Mouse (Mus musculus) left cerebral cortex, postnatal 4 days (tissue): ENCODE results near the gene Nudt19. TPM values are rescaled to one million over a fixed set of nuclear protein-coding genes. Genes with fewer than 3 reads are reported as not detected.
"Not testable (repeated sequence)": the region's sequence is repeated elsewhere in the genome, so short reads cannot be mapped to it uniquely, and the experiment has no call there.

Experiments used
- DNase-seq: peaks from one replicate; pipeline ENCODE4 v3.0.0-alpha.2; 2022
- intact Hi-C: fragments of 180-260 bp; cut with DNase I; formaldehyde crosslinking; loops from one replicate; pipeline ENCODE4 v1.15.1; 2025
- total RNA-seq, 2 experiments: library from RNA; stranded (reverse); gene quantifications; 2 replicates each; pipeline ENCODE4 v1.2.3; 2021

Nudt19 gene
- 10 to 100 TPM; 59.2 to 60.1 TPM for total RNA-seq

DNA sequence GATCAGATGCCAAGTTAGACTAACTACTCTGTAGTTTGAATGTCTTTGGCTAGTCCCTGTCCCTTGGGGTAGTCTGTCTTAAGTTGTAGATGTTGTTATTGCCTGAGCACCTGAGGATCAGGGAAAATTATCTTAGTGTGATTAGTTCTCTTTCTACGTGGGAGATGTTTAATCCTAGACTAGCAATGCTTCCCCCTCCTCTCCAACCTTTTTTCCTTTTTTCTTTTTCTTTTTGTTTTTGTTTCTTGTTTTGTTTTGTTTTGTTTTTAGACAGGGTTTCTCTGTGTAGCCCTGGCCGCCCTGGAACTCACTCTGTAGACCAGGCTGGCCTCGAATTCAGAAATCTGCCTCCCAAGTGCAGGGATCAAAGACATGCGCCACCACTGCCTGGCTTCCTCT is at the start of gene Nudt19:
TSS of gene Nudt19 (minus strand) at position 100 of the 399 bp plus-strand sequence.
- no peak for DNase-seq
- intact Hi-C loops = loop anchor here (10.0 kb wide), 1 partner anchor 79 kb away; no protein-coding TSS in a partner anchor

DNA sequence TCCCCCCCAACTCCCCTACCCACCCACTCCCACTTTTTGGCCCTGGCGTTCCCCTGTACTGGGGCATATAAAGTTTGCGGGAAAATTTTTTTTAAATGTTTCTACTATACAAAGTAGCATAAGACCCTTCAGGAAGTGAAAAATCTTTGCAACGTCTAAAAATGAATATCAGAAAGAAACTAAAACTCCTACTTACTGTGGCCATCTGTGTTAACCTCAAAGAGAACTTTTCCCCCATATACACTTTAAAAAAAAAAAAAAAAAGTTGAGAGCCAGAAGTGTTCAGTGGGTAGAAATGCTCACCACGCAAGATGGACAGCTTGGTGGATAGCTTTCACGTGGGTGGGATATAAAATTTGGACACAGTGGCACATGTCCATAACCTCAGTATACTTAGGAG is 46.7 kb upstream of the Nudt19 start:
- no peak for DNase-seq
- intact Hi-C loops = no loop called here

DNA sequence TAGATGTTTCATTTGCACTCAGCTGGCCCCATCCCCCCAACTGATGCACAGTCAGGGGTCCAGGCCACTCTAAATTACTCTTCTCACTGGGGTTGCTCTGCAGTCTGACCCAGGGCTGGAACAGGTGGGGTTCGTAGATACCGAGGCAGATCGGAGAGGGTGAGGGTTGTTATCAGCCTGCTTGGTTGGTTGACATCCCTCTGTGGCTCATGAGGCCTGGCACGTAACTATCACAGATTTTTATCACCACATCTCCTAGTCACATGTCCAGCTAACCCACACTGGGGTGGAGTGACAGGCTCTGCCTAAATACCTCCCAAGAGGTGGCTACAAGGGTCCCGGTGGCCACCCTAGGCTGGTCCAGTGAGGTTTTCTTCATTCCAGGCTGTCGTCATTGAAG is 45.0 kb upstream of the Nudt19 start:
- no peak for DNase-seq
- intact Hi-C loops = no loop called here

DNA sequence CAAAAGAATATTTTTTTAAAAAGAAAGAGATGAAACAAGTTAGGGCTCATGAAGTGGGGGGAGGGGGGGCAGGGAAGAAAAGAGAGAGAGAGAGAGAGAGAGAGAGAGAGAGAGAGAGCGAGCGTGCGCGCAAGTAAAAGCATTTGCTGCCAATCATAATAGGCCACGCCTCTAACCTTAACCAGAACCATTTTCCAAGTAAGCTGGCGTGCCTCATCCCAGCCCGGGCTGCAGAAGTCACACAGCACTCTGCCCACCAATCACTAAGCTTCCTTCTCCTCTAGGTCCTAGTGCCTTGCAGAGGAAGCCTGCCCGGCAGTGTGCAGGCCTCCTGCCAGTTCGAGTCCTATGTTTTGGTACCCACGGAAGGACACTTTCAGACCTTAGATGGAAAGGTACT is 43.9 kb upstream of the Nudt19 start:
- DNase-seq = no peak
- intact Hi-C loops = no loop called here

DNA sequence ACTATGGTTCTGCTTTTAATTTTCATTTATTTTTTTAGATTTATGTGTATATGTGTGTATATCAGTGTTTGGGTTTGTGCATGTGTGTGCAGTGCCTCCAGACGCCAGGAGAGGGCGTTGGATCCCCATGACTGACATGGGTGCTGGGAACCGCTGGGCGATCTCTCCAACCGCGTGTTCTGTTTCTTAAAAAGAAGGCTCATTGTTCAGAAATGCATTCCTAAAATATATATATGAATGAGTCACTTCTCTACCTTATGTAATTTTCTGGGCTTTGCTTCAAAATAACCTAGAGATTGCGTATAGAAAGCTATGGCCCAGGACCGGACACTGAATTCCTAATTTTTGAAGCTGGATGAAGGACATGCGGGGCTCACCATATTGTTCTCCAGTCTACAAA is 43.4 kb upstream of the Nudt19 start:
- intact Hi-C loops = no loop called here
- DNase-seq = no peak

DNA sequence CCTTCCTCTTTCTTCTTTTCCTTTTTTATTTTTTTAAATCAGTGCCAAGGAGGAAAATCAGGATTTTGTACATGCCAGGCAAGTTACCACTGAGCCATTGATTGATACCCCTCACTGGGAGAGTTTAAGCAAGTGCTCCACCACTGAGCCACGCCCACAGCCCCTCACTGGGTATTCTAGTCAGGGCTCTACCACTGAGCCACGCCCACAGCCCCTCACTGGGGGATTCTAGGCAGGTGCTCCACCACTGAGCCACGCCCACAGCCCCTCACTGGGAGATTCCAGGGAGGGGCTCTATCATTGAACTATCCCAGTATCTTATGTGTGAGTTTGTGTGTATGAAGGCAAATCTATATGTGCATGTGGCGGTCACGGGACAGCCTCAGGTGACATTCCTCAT is 38.2 kb upstream of the Nudt19 start:
- no peak for DNase-seq
- intact Hi-C loops = no loop called here

DNA sequence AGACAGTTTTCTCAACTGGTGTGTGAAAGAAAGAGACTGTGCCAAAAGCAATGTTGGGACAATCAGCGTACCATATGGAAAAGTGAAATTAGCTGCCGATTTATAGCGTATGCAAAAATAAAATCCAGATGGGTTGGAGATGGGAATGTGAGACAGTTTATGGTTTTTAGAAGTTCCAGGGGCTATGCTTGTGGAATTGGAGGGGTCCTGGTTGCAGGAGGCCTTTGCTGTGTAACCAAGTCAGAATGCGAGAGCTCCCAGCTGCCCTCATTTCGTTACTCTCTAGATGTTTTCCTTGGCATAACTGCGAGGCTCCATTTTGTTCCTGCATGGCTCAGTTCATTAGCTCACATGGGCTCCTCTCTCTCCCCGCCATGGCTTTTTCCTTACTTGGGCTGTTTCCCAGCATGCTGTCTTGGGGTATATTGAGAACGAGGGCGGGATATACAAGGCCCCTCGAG is 34.7 kb upstream of the Nudt19 start:
- intact Hi-C loops = no loop called here
- DNase-seq = no peak

DNA sequence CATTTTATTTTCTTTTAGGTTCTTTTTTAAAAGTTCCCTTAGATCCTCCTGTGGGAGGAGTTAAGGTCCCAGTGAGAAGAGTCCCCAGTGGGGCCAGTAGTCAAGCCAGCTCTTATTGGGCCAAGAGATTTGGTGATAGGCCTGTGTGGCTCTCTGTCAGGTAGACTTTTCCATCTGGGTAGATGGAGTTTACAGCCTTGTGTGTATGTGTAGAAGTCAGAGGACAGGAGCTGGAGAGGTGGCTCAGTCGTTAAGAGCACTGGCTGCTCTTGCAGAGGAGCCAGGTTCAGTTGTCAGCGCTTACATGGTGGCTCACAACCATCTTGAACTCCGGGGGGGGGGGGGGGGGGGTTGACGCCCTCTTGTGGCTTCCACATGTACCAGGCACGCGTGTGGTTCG is 33.4 kb upstream of the Nudt19 start:
- intact Hi-C loops = no loop called here
- DNase-seq = no peak

DNA sequence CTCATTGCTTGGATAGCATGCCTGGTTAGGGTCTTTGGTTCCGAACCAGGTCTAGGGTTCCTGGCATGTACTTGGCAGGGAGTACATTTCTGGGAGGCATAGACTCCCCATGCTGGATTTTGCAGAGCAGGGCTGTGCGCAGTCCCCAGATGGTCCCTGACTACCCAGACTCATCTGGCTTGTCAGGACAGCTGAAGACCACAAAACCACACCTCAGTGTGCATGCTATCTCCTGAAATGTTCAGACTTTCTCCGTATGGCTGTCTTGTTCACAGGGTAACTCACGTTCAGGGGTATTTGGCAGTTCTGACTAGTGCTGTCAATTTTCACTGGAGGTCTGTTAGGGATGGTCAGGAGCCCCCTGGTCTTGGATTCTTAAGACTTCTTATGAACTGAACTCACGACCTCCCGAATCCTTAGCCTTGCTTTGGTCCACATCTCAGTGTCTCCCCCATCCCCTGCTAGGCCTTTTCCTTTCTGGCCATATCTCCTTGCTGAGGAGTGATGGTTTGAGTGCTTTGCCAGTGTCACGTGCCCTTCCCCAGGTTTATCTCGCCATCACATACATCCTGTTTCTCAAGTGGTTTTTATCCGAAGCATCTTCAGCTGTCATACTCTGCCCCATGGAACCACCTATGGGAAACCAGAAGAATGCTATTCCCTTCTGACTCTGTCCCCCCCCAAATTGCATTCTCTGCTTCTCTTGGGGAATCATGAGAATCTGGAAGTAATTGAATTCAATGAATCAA is 32.8 kb upstream of the Nudt19 start:
- no peak for DNase-seq
- intact Hi-C loops = no loop called here

DNA sequence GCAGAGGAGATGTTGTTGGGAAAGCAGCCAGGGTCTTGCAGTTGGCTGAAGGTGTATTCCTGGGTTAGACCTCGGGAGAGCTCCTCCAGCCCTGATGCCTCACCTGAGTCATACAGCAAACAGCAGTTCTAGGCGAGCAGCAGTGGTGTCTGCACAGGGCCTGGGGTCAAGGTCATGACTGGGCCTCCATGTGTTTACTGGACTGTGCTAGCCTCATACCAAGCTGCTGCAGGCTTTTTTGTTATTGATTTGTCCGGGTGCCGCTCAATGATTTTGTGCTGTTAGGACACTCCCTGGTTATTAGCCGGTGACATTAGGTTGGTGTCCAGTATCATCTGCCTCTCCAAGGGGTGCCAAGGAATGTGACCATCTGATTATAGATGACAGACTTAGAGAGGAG is 31.6 kb upstream of the Nudt19 start:
- no peak for DNase-seq
- intact Hi-C loops = no loop called here

DNA sequence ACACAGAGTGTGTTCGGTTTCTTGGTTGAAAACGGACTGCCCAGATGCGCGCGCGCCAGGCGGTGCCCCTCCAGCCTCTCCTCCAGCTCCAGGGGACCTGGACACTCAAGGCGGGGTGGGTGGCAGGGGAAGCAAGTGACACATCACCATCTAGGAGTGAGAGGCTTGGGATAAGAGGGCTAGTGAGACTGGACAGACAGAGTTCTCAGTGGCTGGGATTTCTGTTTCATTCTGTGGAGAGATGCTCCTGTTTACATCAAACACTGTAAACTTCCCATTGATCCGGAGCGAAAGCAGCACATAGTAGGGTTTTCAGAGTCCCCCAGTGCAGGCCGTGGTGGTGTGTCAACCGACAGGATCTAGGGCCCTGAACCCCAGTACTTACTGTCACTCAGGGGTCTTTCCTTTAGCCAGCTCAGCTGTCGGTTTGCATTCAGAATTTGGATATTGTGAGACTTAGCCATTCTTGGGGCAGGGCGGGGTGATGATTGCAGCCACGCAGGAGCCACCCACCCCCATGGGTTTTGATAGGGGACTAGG is 30.9 kb upstream of the Nudt19 start:
- no peak for DNase-seq
- intact Hi-C loops = no loop called here

DNA sequence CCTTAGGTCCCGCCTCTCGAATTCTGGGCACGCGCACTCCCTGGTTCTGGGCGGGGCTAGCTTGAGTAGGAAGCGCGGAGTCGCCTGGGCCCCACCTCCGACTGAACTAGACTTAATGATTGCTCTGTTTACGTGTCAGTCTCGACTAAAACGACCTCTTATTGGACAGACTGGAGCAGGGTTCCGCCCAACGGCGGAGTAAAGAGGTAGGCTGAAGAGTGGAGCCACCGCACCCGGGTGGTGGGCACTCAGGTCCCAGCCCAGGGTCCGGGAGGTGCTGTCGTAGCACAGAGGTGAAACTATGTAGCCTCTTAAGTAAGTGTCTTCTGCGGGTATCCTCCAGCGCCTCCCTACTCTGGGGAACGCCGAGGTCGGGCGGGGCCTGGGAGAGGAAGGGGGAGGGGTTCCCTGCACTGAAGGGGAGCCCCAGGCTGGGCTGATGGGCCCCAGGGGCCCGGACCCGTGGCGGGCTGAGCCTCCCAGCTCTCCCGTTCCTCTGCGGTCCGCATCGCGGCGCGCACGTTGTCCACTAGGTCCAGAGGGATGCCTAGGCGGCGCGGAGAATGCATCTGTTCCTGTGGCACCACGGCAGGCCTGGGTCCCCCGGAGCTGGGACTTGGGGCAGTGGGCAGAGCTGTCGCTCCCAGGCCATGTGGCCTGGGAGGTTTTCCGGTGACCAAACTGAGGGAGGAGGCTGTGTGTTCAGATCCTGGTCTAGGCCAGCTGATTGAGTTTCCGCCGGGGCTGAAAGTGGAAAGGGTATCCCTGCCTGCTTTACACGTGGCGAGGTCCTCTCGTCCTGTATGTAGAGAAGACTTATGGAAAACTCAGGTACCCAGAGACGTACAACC is 30.2 kb upstream of the Nudt19 start, which contains the start of gene Ankrd27:
TSS of gene Ankrd27 (plus strand) at position 190 of the 851 bp plus-strand sequence.
- intact Hi-C loops = no loop called here
- peak; percentile 95 for DNase-seq

DNA sequence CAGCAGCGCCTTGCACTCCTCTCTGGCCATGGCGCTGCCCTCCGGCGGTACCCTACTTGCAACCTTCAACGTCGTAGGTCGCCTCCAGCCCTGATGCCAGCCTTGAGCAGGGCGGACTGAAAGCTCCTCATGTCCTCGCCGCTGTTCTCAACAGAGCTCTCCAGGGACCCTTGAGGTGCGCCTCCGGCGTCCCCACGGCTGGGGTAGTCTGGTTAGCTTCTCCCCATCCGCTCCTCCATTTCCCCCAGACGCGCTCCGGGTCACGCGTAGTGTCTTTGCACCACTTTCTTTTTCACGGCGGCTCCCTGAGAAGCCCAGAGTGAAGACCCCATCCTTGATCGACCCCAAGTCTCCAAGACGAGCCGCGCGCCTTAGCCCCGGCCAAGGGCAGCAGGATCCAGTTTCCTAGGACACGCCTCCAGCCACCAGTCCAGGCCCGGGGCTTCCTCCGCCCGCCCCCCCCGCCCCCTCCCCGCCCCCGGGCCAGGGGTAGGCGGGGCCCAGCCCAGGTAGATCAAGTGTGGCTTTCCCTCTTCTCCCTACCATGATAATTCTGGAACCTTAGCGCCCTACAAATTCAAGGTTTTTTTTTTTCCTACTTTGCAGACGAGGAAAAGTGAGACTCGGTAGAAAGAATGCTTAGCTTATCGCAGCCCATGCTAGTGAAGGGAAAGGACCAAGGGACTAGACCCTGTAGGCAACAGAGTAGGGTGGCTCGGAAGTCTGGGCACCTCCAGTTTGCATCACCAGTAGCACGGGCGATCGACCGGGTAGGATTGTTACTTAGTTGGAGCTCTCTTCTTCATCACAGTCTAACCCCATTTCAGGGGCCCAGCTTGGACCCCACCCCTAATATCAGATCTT is 29.3 kb upstream of the Nudt19 start, which contains the start of gene Rgs9bp:
TSS of gene Rgs9bp (minus strand) at position 392 of the 864 bp plus-strand sequence.
- intact Hi-C loops = no loop called here

DNA sequence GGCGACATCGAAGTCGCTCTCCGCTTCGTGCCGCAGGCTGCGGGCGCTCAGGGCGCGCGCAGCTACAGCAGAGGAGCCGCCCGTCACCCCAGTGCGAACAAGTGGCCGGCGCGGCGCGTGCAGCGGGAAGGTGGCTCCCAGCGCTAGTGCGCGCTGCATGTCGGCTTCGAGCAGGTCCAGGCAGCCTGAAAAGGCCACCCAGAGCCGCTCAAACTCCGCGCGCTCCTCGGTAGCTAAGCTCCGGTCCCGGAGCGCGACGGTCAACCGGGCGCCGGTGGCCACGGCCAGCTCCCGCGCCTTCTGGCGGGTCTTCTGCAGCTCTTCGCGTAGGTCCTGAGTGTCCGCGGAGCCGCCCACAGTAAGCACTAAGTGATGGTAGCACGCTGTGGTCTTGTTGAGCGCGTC is 28.7 kb upstream of the Nudt19 start:
- intact Hi-C loops = no loop called here
- no peak for DNase-seq

More for the DNA sequence above, 29.3 kb upstream of the Nudt19 start, which contains the start of gene Rgs9bp:
- peak; percentile 49 for DNase-seq

DNA sequence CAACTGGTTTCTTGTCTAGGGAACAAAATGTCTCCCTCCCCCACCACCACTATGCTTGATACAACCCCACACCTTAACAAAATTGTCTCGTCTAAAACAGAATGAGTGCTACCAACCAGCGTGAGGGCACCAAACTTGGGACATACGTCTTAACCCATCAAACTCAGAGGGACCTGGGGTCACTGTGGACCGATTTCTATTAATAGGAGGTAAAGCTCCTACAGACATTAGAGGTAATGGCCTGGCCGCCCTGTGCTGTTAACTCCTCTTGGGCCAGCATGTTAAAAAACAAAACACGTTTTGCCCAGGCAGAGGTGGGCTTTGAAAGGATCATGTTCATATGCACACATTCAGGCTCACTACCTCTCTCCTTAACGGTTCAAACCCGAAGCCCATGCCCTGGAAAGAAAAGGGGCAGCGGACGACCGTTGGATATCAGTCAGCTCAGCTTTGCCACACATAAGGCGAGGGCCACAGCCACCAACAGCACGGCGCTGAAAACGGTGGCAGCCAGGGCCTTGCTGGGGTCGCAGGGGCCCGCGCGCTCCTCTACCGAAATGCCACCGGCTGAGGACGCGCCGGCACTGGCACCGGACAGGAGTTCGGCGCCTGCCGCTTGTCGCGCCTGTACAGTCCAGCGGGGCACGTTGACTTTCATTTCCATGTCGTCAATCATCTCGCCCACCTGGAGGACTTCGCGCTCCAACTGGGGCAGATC is 28.1 kb upstream of the Nudt19 start:
- DNase-seq = no peak
- intact Hi-C loops = no loop called here

DNA sequence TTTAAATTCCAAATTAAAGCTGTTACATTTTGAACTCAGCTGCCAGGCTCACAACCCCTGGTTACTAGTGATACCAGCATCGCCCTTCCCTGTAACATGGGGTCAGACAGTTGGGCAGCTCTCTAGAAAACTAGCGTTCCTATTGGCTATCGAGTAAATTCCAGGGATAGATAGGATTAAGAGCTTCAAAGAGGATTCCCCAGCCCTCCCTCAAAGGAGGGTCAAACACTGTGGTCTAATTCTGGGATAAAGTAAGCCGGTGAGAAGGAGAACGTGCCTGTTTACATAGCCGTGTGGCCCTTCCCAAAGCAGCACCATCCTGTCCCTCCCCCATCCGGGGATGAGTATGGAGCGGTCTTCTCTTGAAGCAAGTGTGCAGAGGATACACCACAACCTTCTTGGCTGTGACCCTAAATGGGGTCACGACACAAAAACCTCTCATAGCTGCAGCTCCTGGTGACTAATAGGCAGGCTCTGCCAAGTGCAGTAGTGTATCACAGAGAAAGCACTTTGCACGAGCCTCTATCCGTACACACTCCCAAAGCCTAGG is 27.4 kb upstream of the Nudt19 start:
- intact Hi-C loops = no loop called here
- DNase-seq = no peak

DNA sequence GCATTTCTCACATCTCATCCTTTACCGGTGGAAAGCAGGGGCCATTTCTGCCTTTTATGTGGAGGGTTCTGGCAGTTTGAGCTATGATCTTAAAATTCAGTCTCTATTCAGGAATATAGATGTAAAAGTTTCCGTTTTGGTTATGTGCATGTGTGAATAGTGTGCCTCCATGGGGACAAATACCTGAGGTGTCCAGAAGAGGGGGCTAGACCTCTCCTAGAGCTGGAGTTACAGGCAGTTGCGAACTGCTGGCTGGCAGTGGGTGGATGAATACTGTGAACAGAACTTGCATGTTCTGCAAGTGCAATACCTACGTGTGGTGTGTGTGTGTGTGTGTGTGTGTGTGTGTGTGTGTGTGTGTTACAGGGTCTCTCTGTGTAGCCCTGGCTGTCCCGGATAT is 26.6 kb upstream of the Nudt19 start:
- no peak for DNase-seq
- intact Hi-C loops = no loop called here

DNA sequence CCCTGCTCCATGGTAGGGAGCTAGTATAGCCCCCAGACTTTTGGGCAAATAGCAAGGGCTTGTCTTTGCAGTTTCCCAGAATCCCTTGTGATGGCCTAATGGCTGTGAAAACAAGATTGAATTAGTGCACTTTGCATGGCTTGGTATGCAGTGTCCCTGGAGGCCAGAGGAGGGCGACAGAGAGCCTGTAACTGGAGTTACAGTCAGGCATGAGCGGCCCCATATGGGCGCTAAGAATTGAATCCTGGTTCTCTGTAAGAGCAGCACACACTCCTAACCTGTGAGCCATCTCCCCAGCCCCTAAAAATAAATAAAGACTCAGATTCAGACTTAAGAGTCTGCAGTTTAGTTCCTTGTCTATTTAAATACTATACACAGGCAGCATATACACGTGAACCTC is 23.7 kb upstream of the Nudt19 start:
- peak; percentile 46 for DNase-seq
- intact Hi-C loops = no loop called here

DNA sequence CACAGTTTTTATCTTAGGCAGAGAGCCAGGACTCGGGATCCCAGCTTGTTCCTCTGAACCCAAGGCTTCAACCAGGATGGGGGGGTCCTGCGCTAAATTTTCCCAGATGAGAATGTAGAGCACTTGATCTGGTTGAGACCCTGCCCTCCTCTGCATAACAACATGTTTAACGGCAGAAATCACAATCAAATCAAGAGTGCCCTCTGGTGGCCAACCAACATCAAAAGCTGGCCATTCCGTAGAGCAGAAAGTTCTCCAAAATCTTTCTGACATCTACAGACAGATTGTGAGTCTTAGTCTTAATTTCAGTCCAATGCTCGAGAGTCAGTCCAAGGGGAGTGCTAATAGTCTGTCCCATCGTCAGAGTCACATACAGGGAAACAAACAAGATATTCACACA is 14.8 kb upstream of the Nudt19 start:
- intact Hi-C loops, DNase-seq: not testable (repeated sequence)
